Mouse (Mus musculus): ENCODE measurements around the gene Gm44503. TPM values are rescaled to one million over a fixed set of nuclear protein-coding genes. Genes with fewer than 3 reads are reported as not detected.

Gene Gm44503
- polyA plus RNA-seq, 1 experiment from 2014 or later = not detected

DNA sequence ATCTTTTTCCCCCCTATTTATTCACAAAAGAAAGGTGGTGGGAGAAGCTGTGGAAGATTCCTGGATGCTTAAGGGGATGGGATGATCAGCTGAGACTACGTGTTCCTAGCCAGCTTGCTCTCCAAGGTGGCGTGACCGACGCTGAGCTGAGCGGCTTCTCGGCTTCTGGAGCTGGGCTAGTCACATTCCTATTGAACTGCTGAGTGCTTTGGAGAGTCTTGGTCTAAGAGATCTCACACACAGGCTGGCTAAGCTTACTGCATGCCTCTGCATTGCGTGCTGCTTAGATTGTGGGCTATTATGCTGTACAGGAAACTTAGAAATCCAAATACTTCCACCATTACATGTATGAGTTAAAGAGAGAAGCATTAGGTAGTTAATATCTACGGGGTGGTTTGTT is 45.4 kb downstream of the Gm44503 start:
- ATAC-seq = no peak
- H3K27ac ChIP-seq (ENCODE audit: low read length) = no peak overlapping the region
- H3K4me3 ChIP-seq (ENCODE audit: low read depth, low read length) = no peak overlapping the region
- H3K36me3 ChIP-seq (ENCODE audit: control insufficient read depth, insufficient read depth, low read length) = peaks cover 8% of the 10 kb centered on the region
- no peak overlapping the region for H3K9ac ChIP-seq (ENCODE audit: low read depth, low read length)
- 89% methylated on average over 8 of the region's 8 CpGs for WGBS
- H3K4me1 ChIP-seq (ENCODE audit: control insufficient read depth, insufficient read depth, low read length) = no peaks in the 10 kb centered on the region
- no peaks in the 10 kb centered on the region for H3K27me3 ChIP-seq (ENCODE audit: control insufficient read depth, insufficient read depth, low read depth, low read length)
- H3K4me2 ChIP-seq (ENCODE audit: low read length) = no peak overlapping the region
- H3K9me3 ChIP-seq (replicated peaks; ENCODE audit: control insufficient read depth, low read length, poor library complexity, severe bottlenecking) = no peaks in the 10 kb centered on the region

DNA sequence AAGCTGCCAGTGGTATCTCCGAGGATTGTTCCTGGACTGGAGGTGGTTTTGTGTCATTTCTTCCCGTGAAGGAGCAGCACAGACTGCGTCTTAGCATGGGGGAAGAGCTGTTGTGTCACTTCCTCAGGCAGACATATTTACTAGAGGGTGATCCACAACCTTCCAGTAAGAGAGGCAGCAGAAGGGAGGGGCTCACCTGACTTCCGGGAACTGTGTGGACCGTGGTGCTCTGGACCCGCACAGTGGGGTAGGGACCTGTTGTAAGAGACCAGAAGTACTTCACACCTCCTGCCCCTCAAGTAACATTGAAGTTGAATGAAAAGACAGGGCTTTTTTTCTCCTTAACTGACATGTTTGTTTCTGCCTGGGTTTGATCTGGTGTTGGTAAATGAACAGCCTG is 46.5 kb downstream of the Gm44503 start:
- H3K9ac ChIP-seq (ENCODE audit: low read depth, low read length) = no peak overlapping the region
- no peaks in the 10 kb centered on the region for H3K4me1 ChIP-seq (ENCODE audit: control insufficient read depth, insufficient read depth, low read length)
- H3K27me3 ChIP-seq (ENCODE audit: control insufficient read depth, insufficient read depth, low read depth, low read length) = no peaks in the 10 kb centered on the region
- WGBS = 85% methylated on average over 6 of the region's 6 CpGs
- H3K27ac ChIP-seq (ENCODE audit: low read length) = no peak overlapping the region
- H3K4me2 ChIP-seq (ENCODE audit: low read length) = no peak overlapping the region
- peaks cover 8% of the 10 kb centered on the region for H3K36me3 ChIP-seq (ENCODE audit: control insufficient read depth, insufficient read depth, low read length)
- ATAC-seq = no peak
- H3K4me3 ChIP-seq (ENCODE audit: low read depth, low read length) = no peak overlapping the region
- no peaks in the 10 kb centered on the region for H3K9me3 ChIP-seq (replicated peaks; ENCODE audit: control insufficient read depth, low read length, poor library complexity, severe bottlenecking)

DNA sequence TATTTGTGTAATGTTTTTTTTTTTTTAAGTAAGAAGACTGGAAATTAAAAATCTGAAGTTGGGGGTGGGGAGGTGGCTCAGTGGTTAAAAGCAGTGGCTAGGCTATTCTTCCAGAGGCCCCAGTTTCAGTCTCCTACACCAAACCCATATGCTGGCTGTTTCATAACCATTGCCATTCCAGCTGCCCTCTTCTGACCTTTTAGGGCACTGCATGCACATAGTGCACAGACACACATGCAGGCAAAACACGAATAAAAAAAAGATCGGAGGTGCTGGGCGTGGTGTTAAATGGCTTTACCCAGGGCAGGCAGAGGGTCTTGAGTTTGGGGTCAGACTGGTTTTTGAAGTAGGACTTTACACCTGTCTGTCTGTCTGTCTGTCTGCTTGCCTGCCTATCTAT is 47.5 kb downstream of the Gm44503 start:
- no peaks in the 10 kb centered on the region for H3K9me3 ChIP-seq (replicated peaks; ENCODE audit: control insufficient read depth, low read length, poor library complexity, severe bottlenecking)
- H3K36me3 ChIP-seq (ENCODE audit: control insufficient read depth, insufficient read depth, low read length) = peaks cover 15% of the 10 kb centered on the region
- no peaks in the 10 kb centered on the region for H3K27me3 ChIP-seq (ENCODE audit: control insufficient read depth, insufficient read depth, low read depth, low read length)
- no peak overlapping the region for H3K4me2 ChIP-seq (ENCODE audit: low read length)
- H3K9ac ChIP-seq (ENCODE audit: low read depth, low read length) = no peak overlapping the region
- H3K4me1 ChIP-seq (ENCODE audit: control insufficient read depth, insufficient read depth, low read length) = no peaks in the 10 kb centered on the region
- no peak overlapping the region for H3K27ac ChIP-seq (ENCODE audit: low read length)
- 94% methylated on average over 3 of the region's 3 CpGs for WGBS
- no peak for ATAC-seq
- no peak overlapping the region for H3K4me3 ChIP-seq (ENCODE audit: low read depth, low read length)

DNA sequence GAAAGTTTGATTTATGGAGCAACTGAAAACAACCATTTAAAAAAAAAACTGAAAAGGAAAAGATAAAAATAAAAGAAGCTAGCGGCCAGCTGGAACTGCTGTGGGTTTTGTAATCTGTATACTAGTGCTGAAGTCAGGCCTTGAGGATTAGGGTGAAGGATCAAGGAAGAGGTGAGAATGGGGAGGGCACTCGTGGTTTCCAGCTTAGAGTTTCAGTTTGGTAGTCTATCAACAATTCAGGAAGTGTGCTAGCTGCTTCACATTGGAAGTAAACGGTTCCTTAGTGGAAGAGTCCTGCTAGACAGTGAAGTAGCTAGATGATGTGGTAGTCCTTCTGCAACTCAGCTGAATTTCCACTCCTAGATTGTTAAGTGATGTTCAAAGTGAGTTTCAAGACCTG is 49.7 kb downstream of the Gm44503 start:
- Histone ChIP-seq H3K36me3 (ENCODE audit: control insufficient read depth, insufficient read depth, low read length) (peaks cover 27% of the 10 kb centered on the region), H3K4me2 (ENCODE audit: low read length) (no peak overlapping the region), H3K9me3 (replicated peaks; ENCODE audit: control insufficient read depth, low read length, poor library complexity, severe bottlenecking) (no peaks in the 10 kb centered on the region), H3K27me3 (ENCODE audit: control insufficient read depth, insufficient read depth, low read depth, low read length) (no peaks in the 10 kb centered on the region), H3K4me3 (ENCODE audit: low read depth, low read length) (no peak overlapping the region), H3K27ac (ENCODE audit: low read length) (no peak overlapping the region), H3K4me1 (ENCODE audit: control insufficient read depth, insufficient read depth, low read length) (no peaks in the 10 kb centered on the region), H3K9ac (ENCODE audit: low read depth, low read length) (no peak overlapping the region)
- whole genome bisulfite sequencing = 76% methylated on average over 3 of the region's 3 CpGs
- ATAC-seq = no peak

DNA sequence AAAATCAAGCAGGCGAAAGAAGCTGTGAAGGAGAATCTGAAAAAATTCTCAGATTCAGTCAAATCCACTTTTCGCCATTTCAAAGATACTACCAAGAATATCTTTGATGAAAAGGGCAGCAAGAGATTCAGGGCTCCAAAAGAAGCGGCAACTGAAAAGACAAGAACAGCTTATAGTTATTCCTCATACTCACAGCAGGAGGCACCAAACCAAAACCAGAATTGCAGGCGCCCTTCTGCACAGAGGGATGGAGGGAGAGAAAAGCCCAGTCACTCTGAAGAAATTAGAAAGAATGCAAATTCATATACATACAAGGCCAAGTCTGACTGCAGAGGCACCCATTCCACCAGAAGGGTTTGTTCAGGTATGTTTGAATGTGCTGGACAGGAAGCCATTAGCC is 54.0 kb downstream of the Gm44503 start:
- Histone ChIP-seq H3K4me2 (ENCODE audit: low read length) (no peak overlapping the region), H3K9ac (ENCODE audit: low read depth, low read length) (no peak overlapping the region), H3K9me3 (replicated peaks; ENCODE audit: control insufficient read depth, low read length, poor library complexity, severe bottlenecking) (no peaks in the 10 kb centered on the region), H3K36me3 (ENCODE audit: control insufficient read depth, insufficient read depth, low read length) (peaks cover 47% of the 10 kb centered on the region), H3K4me3 (ENCODE audit: low read depth, low read length) (no peak overlapping the region), H3K27me3 (ENCODE audit: control insufficient read depth, insufficient read depth, low read depth, low read length) (no peaks in the 10 kb centered on the region), H3K27ac (ENCODE audit: low read length) (no peak overlapping the region), H3K4me1 (ENCODE audit: control insufficient read depth, insufficient read depth, low read length) (no peaks in the 10 kb centered on the region)
- ATAC-seq = no peak
- 91% methylated on average over 4 of the region's 4 CpGs for WGBS

DNA sequence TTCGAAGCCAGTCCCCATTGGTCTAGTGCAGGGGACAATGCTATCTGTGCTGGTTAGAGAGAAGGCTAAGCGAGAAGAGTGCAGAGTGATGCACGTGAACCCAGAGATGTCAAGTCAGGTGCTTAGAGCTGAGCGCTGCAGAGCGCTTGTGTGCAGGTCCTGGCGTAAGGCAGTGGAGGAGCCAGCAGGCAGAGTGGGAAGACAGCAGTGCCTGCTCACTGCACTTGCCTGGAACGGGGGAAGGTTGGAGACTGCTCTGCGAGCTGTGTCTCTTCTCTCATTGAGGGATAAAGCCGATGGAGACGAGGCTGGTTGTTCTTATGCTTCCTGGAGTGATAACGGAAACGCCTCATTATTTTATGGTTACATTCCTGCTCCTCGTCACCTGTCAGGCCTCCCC is 56.1 kb downstream of the Gm44503 start:
- 92% methylated on average over 13 of the region's 13 CpGs for WGBS
- no peak overlapping the region for H3K4me3 ChIP-seq (ENCODE audit: low read depth, low read length)
- H3K36me3 ChIP-seq (ENCODE audit: control insufficient read depth, insufficient read depth, low read length) = peaks cover 54% of the 10 kb centered on the region
- H3K4me2 ChIP-seq (ENCODE audit: low read length) = no peak overlapping the region
- no peak for ATAC-seq
- no peak overlapping the region for H3K9ac ChIP-seq (ENCODE audit: low read depth, low read length)
- H3K4me1 ChIP-seq (ENCODE audit: control insufficient read depth, insufficient read depth, low read length) = no peaks in the 10 kb centered on the region
- no peaks in the 10 kb centered on the region for H3K27me3 ChIP-seq (ENCODE audit: control insufficient read depth, insufficient read depth, low read depth, low read length)
- H3K9me3 ChIP-seq (replicated peaks; ENCODE audit: control insufficient read depth, low read length, poor library complexity, severe bottlenecking) = no peaks in the 10 kb centered on the region
- no peak overlapping the region for H3K27ac ChIP-seq (ENCODE audit: low read length)

DNA sequence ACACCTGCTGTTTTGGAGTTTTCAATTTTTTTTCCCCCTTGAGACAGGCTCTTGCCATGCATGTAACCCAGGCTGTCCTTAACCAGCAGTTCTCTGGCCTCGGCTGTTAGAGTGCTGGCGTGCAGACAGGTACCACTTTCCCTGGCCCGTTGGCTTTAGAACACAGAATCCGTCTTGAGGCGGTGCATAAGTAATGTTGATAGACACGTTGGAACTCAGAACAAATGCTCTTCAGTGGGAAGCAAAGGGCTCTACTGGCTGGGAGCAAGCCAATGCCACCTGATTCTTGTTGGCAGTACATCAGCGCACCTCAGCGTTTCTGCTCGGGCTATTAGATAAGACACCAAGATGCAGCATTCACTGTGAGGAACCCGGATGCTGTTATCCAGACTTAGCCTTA is 61.2 kb downstream of the Gm44503 start:
- H3K4me1 ChIP-seq (ENCODE audit: control insufficient read depth, insufficient read depth, low read length) = no peaks in the 10 kb centered on the region
- H3K4me2 ChIP-seq (ENCODE audit: low read length) = no peak overlapping the region
- H3K27me3 ChIP-seq (ENCODE audit: control insufficient read depth, insufficient read depth, low read depth, low read length) = no peaks in the 10 kb centered on the region
- peaks cover 35% of the 10 kb centered on the region for H3K36me3 ChIP-seq (ENCODE audit: control insufficient read depth, insufficient read depth, low read length)
- WGBS = 92% methylated on average over 10 of the region's 10 CpGs
- H3K4me3 ChIP-seq (ENCODE audit: low read depth, low read length) = no peak overlapping the region
- H3K9me3 ChIP-seq (replicated peaks; ENCODE audit: control insufficient read depth, low read length, poor library complexity, severe bottlenecking) = no peaks in the 10 kb centered on the region
- ATAC-seq = no peak
- no peak overlapping the region for H3K9ac ChIP-seq (ENCODE audit: low read depth, low read length)
- H3K27ac ChIP-seq (ENCODE audit: low read length) = no peak overlapping the region

DNA sequence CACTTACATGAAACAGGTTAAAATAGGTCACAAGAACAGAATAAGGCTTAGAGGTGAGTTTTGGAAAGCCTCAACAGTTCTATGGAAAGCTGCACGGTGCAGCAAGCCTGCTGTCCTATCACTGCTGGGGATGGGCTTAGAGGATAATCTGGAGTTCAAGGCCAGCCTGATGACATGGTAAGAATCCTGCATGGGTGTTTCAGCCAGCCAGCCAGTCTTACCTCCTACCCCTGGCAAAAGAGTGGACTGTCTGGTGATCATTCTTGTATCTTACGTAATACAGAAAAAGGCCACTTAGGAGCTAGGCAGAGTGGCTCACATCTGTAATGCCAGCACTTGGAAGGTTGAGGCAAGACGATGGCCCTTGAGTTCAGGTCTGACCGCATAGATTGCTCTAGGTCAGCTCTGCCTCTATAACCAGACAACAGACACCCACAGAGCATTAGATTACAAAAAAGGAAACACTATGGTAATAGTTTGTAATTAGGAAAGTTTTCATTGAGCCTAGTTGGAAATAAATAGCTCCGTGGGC is 62.0 kb downstream of the Gm44503 start:
- H3K9me3 ChIP-seq (replicated peaks; ENCODE audit: control insufficient read depth, low read length, poor library complexity, severe bottlenecking) = no peaks in the 10 kb centered on the region
- H3K4me1 ChIP-seq (ENCODE audit: control insufficient read depth, insufficient read depth, low read length) = no peaks in the 10 kb centered on the region
- no peak overlapping the region for H3K4me2 ChIP-seq (ENCODE audit: low read length)
- no peak overlapping the region for H3K4me3 ChIP-seq (ENCODE audit: low read depth, low read length)
- no peak overlapping the region for H3K9ac ChIP-seq (ENCODE audit: low read depth, low read length)
- no peak overlapping the region for H3K27ac ChIP-seq (ENCODE audit: low read length)
- ATAC-seq = no peak
- no peaks in the 10 kb centered on the region for H3K27me3 ChIP-seq (ENCODE audit: control insufficient read depth, insufficient read depth, low read depth, low read length)
- H3K36me3 ChIP-seq (ENCODE audit: control insufficient read depth, insufficient read depth, low read length) = peaks cover 30% of the 10 kb centered on the region
- WGBS = 93% methylated on average over 5 of the region's 5 CpGs

DNA sequence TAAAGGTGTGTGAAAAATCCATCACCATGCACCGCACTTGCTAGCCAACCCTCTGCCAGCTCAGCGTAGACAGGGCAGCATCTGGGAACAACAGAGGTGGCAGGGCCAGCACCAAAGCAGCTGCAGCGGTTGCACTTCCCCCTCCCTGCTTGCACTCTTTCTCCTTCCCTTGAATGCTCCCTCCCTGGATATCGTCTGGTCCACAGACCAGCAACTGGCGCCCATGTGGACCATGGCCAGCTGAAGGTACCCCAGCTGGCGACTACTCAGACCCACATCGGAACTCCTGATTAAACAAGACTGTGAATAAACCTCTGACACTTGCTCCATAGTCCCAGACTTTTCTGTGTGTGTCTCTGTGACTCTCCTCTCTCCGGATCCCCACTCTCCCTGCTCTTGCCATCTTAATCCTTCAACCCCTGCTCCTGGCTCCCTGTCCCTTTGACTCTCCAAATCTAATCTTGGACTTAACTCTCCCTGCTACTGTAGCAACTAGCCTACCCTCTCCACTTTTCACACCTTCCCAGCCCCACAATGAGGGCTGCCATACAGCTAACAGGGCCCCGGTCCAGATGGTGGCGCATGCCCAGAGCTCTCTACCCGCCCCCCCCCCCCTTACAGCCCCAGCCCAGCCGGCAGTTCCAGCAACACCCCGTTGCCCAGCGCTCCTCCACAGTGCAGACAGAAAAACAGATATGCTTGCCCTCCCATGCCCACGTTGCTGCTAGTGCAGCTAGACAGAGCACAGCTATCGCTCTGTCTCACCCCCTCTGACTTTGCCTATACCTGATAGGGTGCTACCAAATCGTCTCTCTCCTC is 67.4 kb downstream of the Gm44503 start:
- no peaks in the 10 kb centered on the region for H3K27me3 ChIP-seq (ENCODE audit: control insufficient read depth, insufficient read depth, low read depth, low read length)
- H3K9ac ChIP-seq (ENCODE audit: low read depth, low read length) = no peak overlapping the region
- H3K4me3 ChIP-seq (ENCODE audit: low read depth, low read length) = no peak overlapping the region
- H3K36me3 ChIP-seq (ENCODE audit: control insufficient read depth, insufficient read depth, low read length) = peaks cover 9% of the 10 kb centered on the region; the same call in 1 of the 2 replicates
- H3K27ac ChIP-seq (ENCODE audit: low read length) = no peak overlapping the region
- peak; percentile 62 for ATAC-seq
- no peaks in the 10 kb centered on the region for H3K4me1 ChIP-seq (ENCODE audit: control insufficient read depth, insufficient read depth, low read length)
- H3K9me3 ChIP-seq (replicated peaks; ENCODE audit: control insufficient read depth, low read length, poor library complexity, severe bottlenecking) = no peaks in the 10 kb centered on the region
- WGBS = 18% methylated on average over 17 of the region's 17 CpGs
- no peak overlapping the region; the same call in 1 of the 2 replicates for H3K4me2 ChIP-seq (ENCODE audit: low read length)
